Mouse (Mus musculus) MEL (cell line): ENCODE results near the gene Arcn1. TPM values are rescaled to one million over a fixed set of nuclear protein-coding genes. Genes with fewer than 3 reads are reported as not detected.

Source experiments
- DNase-seq: peaks from one replicate; pipeline ENCODE4 v3.0.0; 2011; ENCODE audit warnings: low read depth, low spot score
- H3K27ac ChIP-seq: 2 replicates; pipeline ENCODE4 v1.5.1; 2012; ENCODE audit warnings: low read depth, mild to moderate bottlenecking, control low read depth, low read length, moderate library complexity; ENCODE audit not compliant: control insufficient read depth
- H3K27me3 ChIP-seq, 2 experiments: fragments of 150-350 bp in 1 of 2; sonication (generic) in 1 of 2; 2 replicates each; pipeline ENCODE4 v1.6.1; 2012; ENCODE audit warnings: low read length in 2 of 2, mild to moderate bottlenecking in 2 of 2, improper control_type of control experiment in 1 of 2, moderate library complexity in 1 of 2; ENCODE audit not compliant: insufficient read depth in 2 of 2, control insufficient read depth in 1 of 2
- H3K36me3 ChIP-seq, 2 experiments: 2 replicates each; pipeline ENCODE4 v1.6.1; 2012 to 2014; ENCODE audit warnings: low read length in 2 of 2, improper control_type of control experiment in 1 of 2, inconsistent platforms in 1 of 2, mild to moderate bottlenecking in 1 of 2; ENCODE audit not compliant: insufficient read depth in 2 of 2, control insufficient read depth in 1 of 2
- H3K4me1 ChIP-seq, 2 experiments: fragments of 150-350 bp in 1 of 2; sonication (generic) in 1 of 2; 2 replicates each; pipeline ENCODE4 v1.6.1; 2012; ENCODE audit warnings: low read length in 2 of 2, improper control_type of control experiment in 1 of 2, mild to moderate bottlenecking in 1 of 2; ENCODE audit not compliant: insufficient read depth in 2 of 2, control insufficient read depth in 1 of 2
- H3K4me3 ChIP-seq, 2 experiments: fragments of 150-350 bp in 1 of 2; sonication (generic) in 1 of 2; 2 replicates each; pipeline ENCODE4 v1.5.1; 2012; ENCODE audit warnings: low read depth in 2 of 2, low read length in 2 of 2, mild to moderate bottlenecking in 2 of 2, moderate library complexity in 2 of 2, control low read depth in 1 of 2, improper control_type of control experiment in 1 of 2; ENCODE audit not compliant: control insufficient read depth in 1 of 2, insufficient read depth in 1 of 2
- H3K79me2 ChIP-seq: 2 replicates; pipeline ENCODE4 v1.6.1; 2012; ENCODE audit warnings: mild to moderate bottlenecking, low read length, moderate library complexity; ENCODE audit not compliant: control insufficient read depth, poor library complexity, insufficient read depth
- H3K9ac ChIP-seq: 2 replicates; pipeline ENCODE4 v1.6.1; 2012; ENCODE audit warnings: low read depth, mild to moderate bottlenecking, control low read depth, low read length, moderate library complexity; ENCODE audit not compliant: control insufficient read depth, poor library complexity, severe bottlenecking
- H3K9me3 ChIP-seq: fragments of 150-350 bp; sonication (generic); replicated peaks from 2 replicates; pipeline ENCODE4 v1.6.1; 2012; ENCODE audit warnings: mild to moderate bottlenecking, low read length, improper control_type of control experiment, moderate library complexity; ENCODE audit not compliant: insufficient read depth
- CHD2 ChIP-seq: IDR thresholded peaks from 2 replicates; pipeline ENCODE4 v1.6.1; 2011; ENCODE audit warnings: low read length, improper control_type of control experiment
- ELF1 ChIP-seq: IDR thresholded peaks from 2 replicates; pipeline ENCODE4 v1.6.1; 2014; ENCODE audit warnings: low read depth, mild to moderate bottlenecking, inconsistent platforms, low read length, improper control_type of control experiment, moderate library complexity
- ETS1 ChIP-seq: IDR thresholded peaks from 2 replicates; pipeline ENCODE4 v1.6.1; 2012; ENCODE audit warnings: low read depth, mild to moderate bottlenecking, inconsistent platforms, low read length, improper control_type of control experiment, moderate library complexity
- JUND ChIP-seq: IDR thresholded peaks from 2 replicates; pipeline ENCODE4 v1.6.1; 2011; ENCODE audit warnings: low read depth, mild to moderate bottlenecking, improper control_type of control experiment, low read length
- MAFK ChIP-seq: IDR thresholded peaks from 2 replicates; pipeline ENCODE4 v1.6.1; 2011; ENCODE audit warnings: low read depth, mild to moderate bottlenecking, low read length, improper control_type of control experiment, borderline replicate concordance
- MAX ChIP-seq: IDR thresholded peaks from 2 replicates; pipeline ENCODE4 v1.6.1; 2011; ENCODE audit warnings: low read length, improper control_type of control experiment
- MAZ ChIP-seq: IDR thresholded peaks from 2 replicates; pipeline ENCODE4 v1.6.1; 2012; ENCODE audit warnings: low read depth, mild to moderate bottlenecking, inconsistent platforms, low read length, improper control_type of control experiment
- MEF2A ChIP-seq: IDR thresholded peaks from 2 replicates; pipeline ENCODE4 v1.6.1; 2014; ENCODE audit warnings: low read depth, mild to moderate bottlenecking, inconsistent platforms, low read length, improper control_type of control experiment; ENCODE audit not compliant: poor library complexity, insufficient replicate concordance, severe bottlenecking; ENCODE audit errors: extremely low read depth
- MXI1 ChIP-seq: IDR thresholded peaks from 2 replicates; pipeline ENCODE4 v1.6.1; 2011; ENCODE audit warnings: mild to moderate bottlenecking, low read depth, low read length, improper control_type of control experiment
- MYB ChIP-seq: IDR thresholded peaks from 2 replicates; pipeline ENCODE4 v1.6.1; 2011; ENCODE audit warnings: mild to moderate bottlenecking, low read depth, low read length, improper control_type of control experiment
- MYC ChIP-seq: IDR thresholded peaks from 2 replicates; pipeline ENCODE4 v1.6.1; 2011; ENCODE audit warnings: low read depth, mild to moderate bottlenecking, low read length, improper control_type of control experiment, moderate library complexity
- NELFE ChIP-seq: IDR thresholded peaks from 2 replicates; pipeline ENCODE4 v1.6.1; 2011; ENCODE audit warnings: low read depth, low read length, improper control_type of control experiment
- NRF1 ChIP-seq: IDR thresholded peaks from 2 replicates; pipeline ENCODE4 v1.6.1; 2014; ENCODE audit warnings: low read depth, mild to moderate bottlenecking, inconsistent platforms, low read length, improper control_type of control experiment, moderate library complexity; ENCODE audit not compliant: poor library complexity, insufficient read depth, severe bottlenecking
- POLR2A ChIP-seq, 2 experiments: IDR thresholded peaks; 2 replicates each; pipeline ENCODE4 v1.6.1; 2011 to 2012; ENCODE audit warnings: low read length in 2 of 2, mild to moderate bottlenecking in 2 of 2, control low read depth in 1 of 2, improper control_type of control experiment in 1 of 2, low read depth in 1 of 2, moderate library complexity in 1 of 2; ENCODE audit not compliant: control insufficient read depth in 1 of 2, insufficient read depth in 1 of 2, poor library complexity in 1 of 2
- POLR2AphosphoS2 ChIP-seq: IDR thresholded peaks from 2 replicates; pipeline ENCODE4 v1.6.1; 2011; ENCODE audit warnings: low read length, improper control_type of control experiment
- POLR2AphosphoS5 ChIP-seq: IDR thresholded peaks from 2 replicates; pipeline ENCODE4 v1.6.1; 2012; ENCODE audit warnings: low read depth, borderline replicate concordance, mild to moderate bottlenecking, inconsistent platforms, low read length, moderate library complexity, mixed read lengths
- SIN3A ChIP-seq: IDR thresholded peaks from 2 replicates; pipeline ENCODE4 v1.6.1; 2012; ENCODE audit warnings: low read length, improper control_type of control experiment, inconsistent platforms
- SMC3 ChIP-seq: IDR thresholded peaks from 2 replicates; pipeline ENCODE4 v1.6.1; 2011; ENCODE audit warnings: low read depth, low read length, improper control_type of control experiment
- TCF12 ChIP-seq: IDR thresholded peaks from 2 replicates; pipeline ENCODE4 v1.6.1; 2014; ENCODE audit warnings: low read depth, mild to moderate bottlenecking, inconsistent platforms, low read length, improper control_type of control experiment, moderate library complexity
- USF1 ChIP-seq: IDR thresholded peaks from 2 replicates; pipeline ENCODE4 v1.6.1; 2014; ENCODE audit warnings: low read depth, mild to moderate bottlenecking, inconsistent platforms, low read length, improper control_type of control experiment, moderate library complexity
- USF2 ChIP-seq, 2 experiments: IDR thresholded peaks; 2 replicates each; pipeline ENCODE4 v1.6.1; 2011 to 2012; ENCODE audit warnings: improper control_type of control experiment in 2 of 2, low read length in 2 of 2, borderline replicate concordance in 1 of 2, inconsistent platforms in 1 of 2, low read depth in 1 of 2, mild to moderate bottlenecking in 1 of 2; ENCODE audit not compliant: insufficient read depth in 1 of 2
- ZC3H11A ChIP-seq: IDR thresholded peaks from 2 replicates; pipeline ENCODE4 v1.6.1; 2012; ENCODE audit warnings: low read depth, mild to moderate bottlenecking, inconsistent platforms, low read length, improper control_type of control experiment
- polyA plus RNA-seq, 2 experiments: library from polyadenylated mRNA; stranded (reverse) in 1 of 2; unstranded in 1 of 2; fragments of >175 nt in 1 of 2; fragments of >200 nt in 1 of 2; gene quantifications; 2 replicates each; pipeline versions ENCODE4 v1.2.1 to v1.2.4; 2012; ENCODE audit warnings: low replicate concordance in 2 of 2, low read depth in 1 of 2; ENCODE audit not compliant: insufficient read length in 2 of 2, insufficient read depth in 1 of 2, missing spikeins in 1 of 2
- total RNA-seq: library from RNA; depleted of rRNA; stranded (reverse); fragments of 300-350 nt; gene quantifications from 2 replicates; pipeline ENCODE4 v1.2.3, GENCODE M21; 2012

Gene Arcn1
- total and polyA plus RNA-seq, 3 experiments: 118 to 273 (median 145) TPM

DNA sequence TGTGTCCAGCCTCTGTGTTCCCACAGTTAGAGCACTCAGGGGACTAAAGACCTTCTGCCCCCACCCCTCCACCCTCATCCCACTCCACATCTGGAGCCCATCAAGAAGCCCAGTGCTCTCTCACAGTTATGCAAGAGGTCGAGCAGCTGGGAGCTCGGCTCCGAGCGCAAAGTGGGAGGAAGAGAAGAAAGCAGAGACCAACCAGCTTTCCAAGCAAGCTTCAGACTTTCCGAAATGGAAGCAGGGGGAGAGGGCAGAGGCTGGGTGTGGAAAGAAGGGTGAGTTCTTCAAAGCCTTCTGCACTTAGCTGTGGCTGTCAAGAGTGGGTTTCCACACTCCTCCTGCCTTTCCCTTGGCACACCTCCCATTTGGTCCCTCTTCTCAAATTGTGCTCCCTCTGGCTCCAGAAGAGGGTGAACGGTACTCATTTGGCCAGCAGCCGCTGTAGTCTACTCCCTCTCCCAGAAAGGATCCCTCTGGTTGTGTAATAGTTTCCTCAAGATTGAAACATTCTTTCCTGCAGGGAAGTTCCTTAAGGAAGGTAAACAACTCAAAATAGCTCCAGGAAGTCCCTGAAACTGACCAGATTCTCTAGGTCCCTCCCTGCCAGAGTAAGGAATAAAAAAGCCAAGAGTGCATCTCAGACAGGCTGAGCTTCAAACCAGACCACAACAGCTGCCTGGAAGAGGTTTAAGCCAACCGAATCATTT, 30.2 kb downstream of the Arcn1 start:
- Histone ChIP-seq H3K9ac (no peak overlapping the region), H3K4me3 (no peak overlapping the region), H3K79me2 (no peaks in the 10 kb centered on the region), H3K36me3 (peaks cover 0 to 5% of the 10 kb centered on the region in 2 experiments; a peak in 2 of 4 replicates), H3K27me3 (no peaks in the 10 kb centered on the region), H3K27ac (no peak overlapping the region), H3K9me3 (no peaks in the 10 kb centered on the region), H3K4me1 (peaks cover 5 to 14% of the 10 kb centered on the region in 2 experiments)
- TF ChIP-seq USF2 (IDR thresholded peaks at IDR 0.05; ENCODE audit: borderline replicate concordance in 1 of 2, insufficient read depth in 1 of 2, low read depth in 1 of 2, low read length in 2 of 2) (no peak), TCF12 (no peak), ZC3H11A (no peak), POLR2AphosphoS2 (no peak), POLR2AphosphoS5 (no peak), JUND (no peak), SIN3A (no peak), NELFE (no peak), MYC (no peak), MEF2A (no peak), MAX (no peak), ETS1 (no peak), MXI1 (no peak), MAFK (no peak), CHD2 (no peak), MAZ (no peak), NRF1 (no peak)
- DNase-seq: no peak

GRCm38 (mm10) chr9:44736301-44736700, 31.3 kb downstream of the Arcn1 start:
- no peak for TF ChIP-seq ZC3H11A
- TF ChIP-seq USF1: no peak
- no peak for TF ChIP-seq SMC3
- TF ChIP-seq POLR2AphosphoS5: no peak
- no peak for TF ChIP-seq ELF1
- TF ChIP-seq POLR2A (IDR thresholded peaks at IDR 0.05; ENCODE audit: control insufficient read depth in 1 of 2, insufficient read depth in 1 of 2, low read depth in 1 of 2, low read length in 2 of 2, poor library complexity in 1 of 2): no peak
- no peak for TF ChIP-seq MYB
- TF ChIP-seq, all 39 proteins: peak for 0
- H3K36me3 ChIP-seq: peaks cover 0 to 11% of the 10 kb centered on the region in 2 experiments; a peak in 2 of 4 replicates
- H3K79me2 ChIP-seq: no peaks in the 10 kb centered on the region
- no peaks in the 10 kb centered on the region for H3K9me3 ChIP-seq
- no peak overlapping the region for H3K27ac ChIP-seq
- H3K4me3 ChIP-seq: no peak overlapping the region
- H3K9ac ChIP-seq: no peak overlapping the region
- no peaks in the 10 kb centered on the region for H3K27me3 ChIP-seq
- no peak for DNase-seq
- peaks cover 11 to 17% of the 10 kb centered on the region in 2 experiments for H3K4me1 ChIP-seq
